Mouse (Mus musculus): ENCODE measurements around the gene Prkcd. TPM values are rescaled to one million over a fixed set of nuclear protein-coding genes. Genes with fewer than 3 reads are reported as not detected.
A peak's percentile ranks its signal among the peaks of the same experiment; 100 is the strongest.

Prkcd gene
- polyA plus RNA-seq, 1 experiment from 2014 or later, result 23.6 TPM

- H3K4me3 ChIP-seq, result no peak overlapping the region
- WGBS, result 74% methylated on average over 3 of the region's 3 CpGs
- H3K9me3 ChIP-seq, result no peaks in the 10 kb centered on the region
- no peak for DNase-seq (ENCODE audit: extremely low spot score, low spot score)
- peaks cover 2% of the 10 kb centered on the region; the same call in 1 of the 2 replicates for H3K4me1 ChIP-seq
- no peak overlapping the region for H3K27ac ChIP-seq
- no peaks in the 10 kb centered on the region for H3K36me3 ChIP-seq (replicated peaks)
- H3K27me3 ChIP-seq (ENCODE audit: poor library complexity, severe bottlenecking), result no peaks in the 10 kb centered on the region
These were observed 22.5 kb upstream of the Prkcd start for GRCm38 (mm10) chr14:30648478-30648877.

DNA sequence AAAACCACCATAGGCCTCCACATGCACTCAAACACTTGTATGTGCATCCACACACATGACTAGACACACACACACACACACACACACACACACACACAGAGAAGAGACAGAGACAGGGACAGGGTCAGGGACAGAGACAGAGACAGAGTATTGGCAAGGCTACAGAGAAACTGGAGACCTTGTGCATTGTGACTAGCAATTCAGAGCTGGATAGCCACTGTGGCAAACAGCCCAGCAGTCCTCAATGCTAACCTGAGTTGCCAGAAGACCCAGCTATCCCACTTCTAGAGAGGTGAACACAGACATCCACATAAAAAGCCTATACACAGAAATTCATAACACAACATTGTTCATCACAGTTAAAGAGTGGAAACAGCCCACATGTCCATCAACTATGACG, 20.5 kb upstream of the Prkcd start:
- no peaks in the 10 kb centered on the region for H3K36me3 ChIP-seq (replicated peaks)
- no peaks in the 10 kb centered on the region for H3K27me3 ChIP-seq (ENCODE audit: poor library complexity, severe bottlenecking)
- H3K4me1 ChIP-seq, result no peaks in the 10 kb centered on the region
- H3K27ac ChIP-seq, result no peak overlapping the region
- WGBS, result 95% methylated on average over 1 of the region's 1 CpGs
- no peaks in the 10 kb centered on the region for H3K9me3 ChIP-seq
- no peak overlapping the region for H3K4me3 ChIP-seq
- no peak for DNase-seq (ENCODE audit: extremely low spot score, low spot score)

DNA sequence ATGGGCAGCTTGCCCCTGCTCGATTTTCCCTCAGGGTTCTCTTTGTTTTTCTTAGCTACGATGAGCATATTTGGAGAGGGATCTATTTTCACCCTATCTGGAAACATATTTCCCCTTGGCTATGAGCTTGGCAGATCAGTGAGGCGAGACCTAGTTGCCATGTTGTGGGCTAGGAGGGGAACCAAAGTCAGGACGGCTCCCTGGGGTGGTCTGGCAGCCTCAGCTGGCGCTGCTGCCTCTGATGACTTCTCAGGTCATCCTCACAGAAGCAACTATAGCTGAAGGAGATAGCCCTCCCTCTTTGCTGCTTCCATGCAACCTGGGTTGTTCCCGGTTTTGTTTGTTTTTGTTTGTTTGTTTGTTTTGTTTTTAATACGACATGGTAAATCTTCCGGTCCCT, 19.1 kb upstream of the Prkcd start:
- Histone ChIP-seq H3K27ac (no peak overlapping the region), H3K36me3 (replicated peaks) (no peaks in the 10 kb centered on the region), H3K4me1 (no peaks in the 10 kb centered on the region), H3K9me3 (no peaks in the 10 kb centered on the region), H3K27me3 (ENCODE audit: poor library complexity, severe bottlenecking) (no peaks in the 10 kb centered on the region), H3K4me3 (no peak overlapping the region)
- 78% methylated on average over 8 of the region's 8 CpGs for WGBS
- no peak for DNase-seq (ENCODE audit: extremely low spot score, low spot score)

GRCm38 (mm10) chr14:30644026-30644425, 18.0 kb upstream of the Prkcd start:
- 83% methylated on average over 2 of the region's 2 CpGs for WGBS
- H3K4me1 ChIP-seq, result no peaks in the 10 kb centered on the region
- no peak overlapping the region for H3K4me3 ChIP-seq
- DNase-seq (ENCODE audit: extremely low spot score, low spot score), result no peak
- no peaks in the 10 kb centered on the region for H3K27me3 ChIP-seq (ENCODE audit: poor library complexity, severe bottlenecking)
- H3K27ac ChIP-seq, result no peak overlapping the region
- H3K36me3 ChIP-seq (replicated peaks), result no peaks in the 10 kb centered on the region
- no peaks in the 10 kb centered on the region for H3K9me3 ChIP-seq

DNA sequence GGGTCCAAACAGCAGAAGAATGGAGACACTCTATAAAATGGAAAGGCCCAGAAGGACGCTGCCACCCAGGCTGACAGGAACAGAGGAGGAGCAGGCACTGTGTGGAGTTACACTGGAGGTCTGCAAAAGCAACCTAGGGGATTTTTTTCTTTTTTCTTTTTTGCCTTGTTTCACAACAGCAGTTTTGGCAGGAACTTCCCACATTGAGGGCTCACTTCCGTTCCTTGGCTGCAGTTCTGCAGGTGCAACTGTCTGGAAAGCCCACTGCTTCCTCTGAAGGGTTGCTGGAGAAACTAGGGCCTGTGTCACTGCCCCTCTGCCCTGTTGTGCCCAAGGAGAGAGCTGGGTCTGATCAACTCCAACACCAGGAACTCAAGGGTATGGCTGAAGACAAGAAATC, 15.7 kb upstream of the Prkcd start:
- no peak overlapping the region for H3K27ac ChIP-seq
- no peaks in the 10 kb centered on the region for H3K36me3 ChIP-seq (replicated peaks)
- no peaks in the 10 kb centered on the region for H3K27me3 ChIP-seq (ENCODE audit: poor library complexity, severe bottlenecking)
- no peak for DNase-seq (ENCODE audit: extremely low spot score, low spot score)
- peaks cover 11% of the 10 kb centered on the region for H3K4me1 ChIP-seq
- no peaks in the 10 kb centered on the region for H3K9me3 ChIP-seq
- 70% methylated on average over 2 of the region's 2 CpGs for WGBS
- no peak overlapping the region for H3K4me3 ChIP-seq

DNA sequence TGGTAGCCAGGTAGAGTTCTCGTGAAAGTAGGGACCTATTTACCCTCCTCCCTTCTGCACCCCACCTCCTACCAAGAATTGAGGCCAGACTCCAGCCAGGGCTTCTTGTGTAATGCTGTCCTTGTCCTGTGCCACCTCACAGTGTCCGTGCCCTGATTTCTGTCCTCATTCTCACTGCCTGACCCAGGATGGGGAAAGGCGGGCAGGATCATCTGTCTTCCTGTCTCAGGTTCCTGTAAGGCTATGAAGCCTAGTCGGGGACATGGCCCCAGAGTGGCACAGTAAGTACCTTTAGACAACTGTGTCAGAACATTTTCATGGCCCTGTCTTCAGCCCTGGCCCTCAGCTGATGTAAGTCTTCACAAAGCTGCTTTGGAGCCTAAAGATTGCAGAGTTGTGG, 12.7 kb upstream of the Prkcd start:
- H3K27me3 ChIP-seq (ENCODE audit: poor library complexity, severe bottlenecking), result no peaks in the 10 kb centered on the region
- no peak overlapping the region for H3K27ac ChIP-seq
- no peaks in the 10 kb centered on the region for H3K36me3 ChIP-seq (replicated peaks)
- no peak overlapping the region for H3K4me3 ChIP-seq
- H3K4me1 ChIP-seq, result peaks cover 17% of the 10 kb centered on the region
- DNase-seq (ENCODE audit: extremely low spot score, low spot score), result no peak
- 86% methylated on average over 4 of the region's 4 CpGs for WGBS
- H3K9me3 ChIP-seq, result no peaks in the 10 kb centered on the region

DNA sequence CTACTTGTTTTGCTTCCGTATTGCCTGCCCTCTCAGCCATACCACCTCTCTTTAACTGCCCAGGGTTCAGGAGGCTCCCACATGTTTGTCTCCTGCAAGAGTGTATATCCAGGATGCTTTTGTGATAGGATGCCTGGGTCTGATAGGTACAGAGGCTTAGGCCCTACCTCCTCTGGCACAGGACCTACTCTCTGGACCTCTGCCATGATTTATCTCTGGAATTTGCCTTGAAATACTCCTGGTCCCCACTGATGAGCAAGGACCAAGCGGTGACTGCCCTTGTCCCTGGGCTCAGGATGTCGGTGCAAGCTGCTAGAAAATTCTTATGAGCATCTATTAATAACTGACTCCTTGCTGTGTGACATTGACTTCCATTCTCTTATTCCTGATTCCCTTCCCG, 12.0 kb upstream of the Prkcd start:
- no peak for DNase-seq (ENCODE audit: extremely low spot score, low spot score)
- Histone ChIP-seq H3K27ac (no peak overlapping the region), H3K4me1 (peaks cover 17% of the 10 kb centered on the region), H3K36me3 (replicated peaks) (no peaks in the 10 kb centered on the region), H3K27me3 (ENCODE audit: poor library complexity, severe bottlenecking) (no peaks in the 10 kb centered on the region), H3K9me3 (no peaks in the 10 kb centered on the region), H3K4me3 (no peak overlapping the region)
- 85% methylated on average over 4 of the region's 4 CpGs for WGBS

GRCm38 (mm10) chr14:30637087-30637486, 11.1 kb upstream of the Prkcd start:
- no peaks in the 10 kb centered on the region for H3K9me3 ChIP-seq
- no peak overlapping the region for H3K4me3 ChIP-seq
- DNase-seq (ENCODE audit: extremely low spot score, low spot score), result no peak
- 66% methylated on average over 2 of the region's 2 CpGs for WGBS
- no peaks in the 10 kb centered on the region for H3K27me3 ChIP-seq (ENCODE audit: poor library complexity, severe bottlenecking)
- H3K27ac ChIP-seq, result no peak overlapping the region
- peaks cover 22% of the 10 kb centered on the region for H3K4me1 ChIP-seq
- H3K36me3 ChIP-seq (replicated peaks), result no peaks in the 10 kb centered on the region

- no peak overlapping the region for H3K4me3 ChIP-seq
- whole genome bisulfite sequencing, result 82% methylated on average over 9 of the region's 9 CpGs
These were observed 10.5 kb upstream of the Prkcd start for GRCm38 (mm10) chr14:30636499-30636898.

DNA sequence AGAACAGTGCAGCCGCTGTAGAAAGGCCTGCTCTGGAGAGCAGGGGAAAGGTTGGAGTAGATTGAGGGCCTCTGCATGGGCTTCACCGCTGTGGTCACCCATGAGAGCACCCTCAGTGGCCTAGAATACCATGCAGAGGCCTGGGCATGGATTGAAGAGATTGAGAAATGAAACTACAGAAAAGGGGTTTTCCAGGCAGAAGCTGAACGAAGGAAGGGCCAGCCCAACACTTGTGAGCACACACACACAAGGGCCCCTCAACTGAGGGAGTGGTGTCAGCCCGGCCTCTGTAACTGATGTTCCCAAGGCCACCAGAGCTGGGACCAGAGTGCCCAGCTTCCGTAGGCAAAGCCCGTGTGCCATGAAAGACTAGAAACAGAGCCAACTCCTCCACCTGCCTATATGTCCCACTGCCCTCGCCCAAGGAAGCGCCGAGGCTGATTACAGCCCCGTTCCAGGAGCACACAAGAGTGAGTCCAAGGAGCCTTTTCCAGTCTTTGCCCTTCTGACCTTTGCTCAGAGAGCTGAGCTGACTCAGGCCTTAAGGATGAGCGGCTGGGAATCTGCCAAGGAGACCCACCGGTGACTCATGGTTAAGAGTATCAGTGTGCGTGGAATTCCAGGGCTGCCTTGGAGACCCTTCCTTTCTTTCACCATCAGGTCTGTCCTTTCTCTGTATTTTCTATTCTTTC, 9.4 kb upstream of the Prkcd start:
- H3K4me3 ChIP-seq, result no peak overlapping the region
- DNase-seq (ENCODE audit: extremely low spot score, low spot score), result no peak
- no peaks in the 10 kb centered on the region for H3K36me3 ChIP-seq (replicated peaks)
- peak overlapping the region; percentile 8; the same call in 1 of the 2 replicates for H3K27ac ChIP-seq
- H3K27me3 ChIP-seq (ENCODE audit: poor library complexity, severe bottlenecking), result no peaks in the 10 kb centered on the region
- no peaks in the 10 kb centered on the region for H3K9me3 ChIP-seq
- 84% methylated on average over 13 of the region's 13 CpGs for WGBS
- H3K4me1 ChIP-seq, result peaks cover 33% of the 10 kb centered on the region

More at GRCm38 (mm10) chr14:30636499-30636898, 10.5 kb upstream of the Prkcd start:
- Histone ChIP-seq H3K27me3 (ENCODE audit: poor library complexity, severe bottlenecking) (no peaks in the 10 kb centered on the region), H3K9me3 (no peaks in the 10 kb centered on the region), H3K36me3 (replicated peaks) (no peaks in the 10 kb centered on the region), H3K4me1 (peaks cover 27% of the 10 kb centered on the region), H3K27ac (no peak overlapping the region)
- no peak for DNase-seq (ENCODE audit: extremely low spot score, low spot score)

GRCm38 (mm10) chr14:30634418-30634817, 8.4 kb upstream of the Prkcd start:
- Histone ChIP-seq H3K27me3 (ENCODE audit: poor library complexity, severe bottlenecking) (no peaks in the 10 kb centered on the region), H3K4me1 (peaks cover 42% of the 10 kb centered on the region), H3K36me3 (replicated peaks) (no peaks in the 10 kb centered on the region), H3K27ac (no peak overlapping the region), H3K9me3 (no peaks in the 10 kb centered on the region), H3K4me3 (no peak overlapping the region)
- DNase-seq (ENCODE audit: extremely low spot score, low spot score), result no peak
- 87% methylated on average over 1 of the region's 1 CpGs for WGBS

GRCm38 (mm10) chr14:30633708-30634107, 7.7 kb upstream of the Prkcd start:
- Histone ChIP-seq H3K4me1 (peaks cover 44% of the 10 kb centered on the region), H3K9me3 (no peaks in the 10 kb centered on the region), H3K4me3 (no peak overlapping the region), H3K36me3 (replicated peaks) (no peaks in the 10 kb centered on the region), H3K27me3 (ENCODE audit: poor library complexity, severe bottlenecking) (no peaks in the 10 kb centered on the region), H3K27ac (peak overlapping the region; percentile 6; the same call in 1 of the 2 replicates)
- WGBS, result 80% methylated on average over 7 of the region's 7 CpGs
- DNase-seq (ENCODE audit: extremely low spot score, low spot score), result no peak

GRCm38 (mm10) chr14:30631834-30632233, 5.8 kb upstream of the Prkcd start:
- peaks cover 35% of the 10 kb centered on the region for H3K4me1 ChIP-seq
- no peak for DNase-seq (ENCODE audit: extremely low spot score, low spot score)
- peaks cover 8% of the 10 kb centered on the region for H3K27me3 ChIP-seq (ENCODE audit: poor library complexity, severe bottlenecking)
- 61% methylated on average over 2 of the region's 2 CpGs for WGBS
- no peaks in the 10 kb centered on the region for H3K9me3 ChIP-seq
- H3K36me3 ChIP-seq (replicated peaks), result no peaks in the 10 kb centered on the region
- no peak overlapping the region for H3K4me3 ChIP-seq
- H3K27ac ChIP-seq, result no peak overlapping the region

Measured in forebrain, embryonic 10.5 days (tissue).